Mouse (Mus musculus): ENCODE data around the gene Anapc4. TPM values are rescaled to one million over a fixed set of nuclear protein-coding genes. Genes with fewer than 3 reads are reported as not detected.

The Anapc4 gene
- 63.4 and 72.4 TPM in 2 replicates for polyA plus RNA-seq (2014; fragmentation: Nextera tagmentation; extraction: Ambion mirVana)

GRCm38 (mm10) chr5:52833761-52834274 lies at the start of gene Anapc4:
TSS of gene Anapc4 (plus strand) at chr5:52834012.
- Histone ChIP-seq H3K4me1 (replicated peaks; ENCODE audit: control insufficient read depth, insufficient read depth, low read length) (peaks cover 9% of the 10 kb centered on the region; the same call in 1 of the 2 replicates), H3K36me3 (ENCODE audit: control insufficient read depth, insufficient read depth, low read length) (peaks cover 5% of the 10 kb centered on the region; the same call in 1 of the 2 replicates), H3K27me3 (replicated peaks; ENCODE audit: control insufficient read depth, insufficient read depth, low read length) (no peaks in the 10 kb centered on the region), H3K4me2 (peak within 1 kb of the TSS; percentile 91), H3K4me3 (ENCODE audit: low read depth, low read length) (peak within 1 kb of the TSS; percentile 73), H3K9me3 (ENCODE audit: control insufficient read depth, low read length) (no peaks in the 10 kb centered on the region), H3K27ac (ENCODE audit: low read depth, low read length) (peak within 1 kb of the TSS; percentile 77), H3K9ac (ENCODE audit: low read depth, low read length) (peak within 1 kb of the TSS; percentile 90)
- WGBS = under 1% methylated on average over 50 of the region's 50 CpGs
- DNase-seq (ENCODE audit: low spot score) (peak; percentile 100), ATAC-seq (replicated peaks; ENCODE audit: low FRiP score) (peak; percentile 97)

DNA sequence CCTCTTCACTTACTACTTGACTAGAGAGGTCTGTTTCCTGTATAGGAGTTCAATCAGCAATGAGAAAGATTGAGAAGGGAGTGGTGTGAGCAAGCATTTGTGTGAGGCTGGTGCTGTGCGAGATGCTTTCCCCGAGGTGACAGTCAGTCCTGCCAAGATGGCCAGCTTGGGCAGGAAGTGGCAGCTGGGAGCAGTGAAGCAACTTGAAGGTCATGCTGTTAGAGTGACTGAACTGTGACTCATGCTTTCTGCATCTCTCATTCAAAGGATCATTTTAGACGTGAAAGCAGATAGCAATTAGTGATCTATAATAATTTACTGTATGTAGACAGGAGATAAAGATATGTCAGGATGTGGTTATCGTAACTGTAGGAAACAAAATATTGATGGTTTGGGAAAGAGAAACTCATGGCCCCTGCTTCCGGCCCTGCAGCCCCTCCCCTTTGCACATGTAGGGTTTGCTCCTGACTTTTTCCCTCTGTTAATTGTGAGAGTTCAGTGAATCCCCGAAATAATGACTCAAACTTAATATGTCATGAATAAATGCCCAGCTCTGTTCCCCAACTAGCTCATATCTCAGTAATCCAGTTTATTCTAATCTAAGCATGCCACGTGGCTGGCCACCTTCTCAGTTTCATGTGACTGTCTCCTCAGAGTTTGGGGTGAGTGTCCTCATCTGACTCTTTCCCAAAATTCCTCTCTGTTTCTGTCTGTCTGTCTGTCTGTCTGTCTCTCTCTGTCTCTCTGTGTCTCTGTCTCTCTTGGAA lies 47.1 kb upstream of the Anapc4 start:
- Histone ChIP-seq H3K27ac (ENCODE audit: low read depth, low read length) (no peak overlapping the region), H3K9me3 (ENCODE audit: control insufficient read depth, low read length) (no peaks in the 10 kb centered on the region), H3K36me3 (ENCODE audit: control insufficient read depth, insufficient read depth, low read length) (no peaks in the 10 kb centered on the region), H3K27me3 (replicated peaks; ENCODE audit: control insufficient read depth, insufficient read depth, low read length) (no peaks in the 10 kb centered on the region), H3K9ac (ENCODE audit: low read depth, low read length) (no peak overlapping the region), H3K4me3 (ENCODE audit: low read depth, low read length) (no peak overlapping the region), H3K4me2 (no peak overlapping the region), H3K4me1 (replicated peaks; ENCODE audit: control insufficient read depth, insufficient read depth, low read length) (no peaks in the 10 kb centered on the region)
- WGBS = 78% methylated on average over 7 of the region's 7 CpGs
- ATAC-seq (replicated peaks; ENCODE audit: low FRiP score) = no peak
- no peak for DNase-seq (ENCODE audit: low spot score)

- H3K36me3 ChIP-seq (ENCODE audit: control insufficient read depth, insufficient read depth, low read length) = peaks cover 2% of the 10 kb centered on the region; the same call in 1 of the 2 replicates
- 83% methylated on average over 9 of the region's 9 CpGs for WGBS
- ATAC-seq (replicated peaks; ENCODE audit: low FRiP score) = no peak
These were observed 40.6 kb upstream of the Anapc4 start for GRCm38 (mm10) chr5:52793230-52793629.

GRCm38 (mm10) chr5:52794109-52794508 lies 39.7 kb upstream of the Anapc4 start:
- DNase-seq (ENCODE audit: low spot score) (no peak), ATAC-seq (replicated peaks; ENCODE audit: low FRiP score) (no peak)
- H3K27me3 ChIP-seq (replicated peaks; ENCODE audit: control insufficient read depth, insufficient read depth, low read length) = no peaks in the 10 kb centered on the region
- no peaks in the 10 kb centered on the region for H3K9me3 ChIP-seq (ENCODE audit: control insufficient read depth, low read length)
- 90% methylated on average over 9 of the region's 9 CpGs for WGBS
- H3K4me2 ChIP-seq = no peak overlapping the region
- H3K4me3 ChIP-seq (ENCODE audit: low read depth, low read length) = no peak overlapping the region
- no peaks in the 10 kb centered on the region for H3K4me1 ChIP-seq (replicated peaks; ENCODE audit: control insufficient read depth, insufficient read depth, low read length)
- H3K27ac ChIP-seq (ENCODE audit: low read depth, low read length) = no peak overlapping the region
- H3K36me3 ChIP-seq (ENCODE audit: control insufficient read depth, insufficient read depth, low read length) = peaks cover 2% of the 10 kb centered on the region; the same call in 1 of the 2 replicates
- H3K9ac ChIP-seq (ENCODE audit: low read depth, low read length) = no peak overlapping the region

More at GRCm38 (mm10) chr5:52793230-52793629, 40.6 kb upstream of the Anapc4 start:
- Histone ChIP-seq H3K27ac (ENCODE audit: low read depth, low read length) (no peak overlapping the region), H3K4me3 (ENCODE audit: low read depth, low read length) (no peak overlapping the region), H3K4me2 (no peak overlapping the region), H3K27me3 (replicated peaks; ENCODE audit: control insufficient read depth, insufficient read depth, low read length) (no peaks in the 10 kb centered on the region), H3K9me3 (ENCODE audit: control insufficient read depth, low read length) (no peaks in the 10 kb centered on the region), H3K4me1 (replicated peaks; ENCODE audit: control insufficient read depth, insufficient read depth, low read length) (no peaks in the 10 kb centered on the region), H3K9ac (ENCODE audit: low read depth, low read length) (no peak overlapping the region)
- DNase-seq (ENCODE audit: low spot score) = no peak

DNA sequence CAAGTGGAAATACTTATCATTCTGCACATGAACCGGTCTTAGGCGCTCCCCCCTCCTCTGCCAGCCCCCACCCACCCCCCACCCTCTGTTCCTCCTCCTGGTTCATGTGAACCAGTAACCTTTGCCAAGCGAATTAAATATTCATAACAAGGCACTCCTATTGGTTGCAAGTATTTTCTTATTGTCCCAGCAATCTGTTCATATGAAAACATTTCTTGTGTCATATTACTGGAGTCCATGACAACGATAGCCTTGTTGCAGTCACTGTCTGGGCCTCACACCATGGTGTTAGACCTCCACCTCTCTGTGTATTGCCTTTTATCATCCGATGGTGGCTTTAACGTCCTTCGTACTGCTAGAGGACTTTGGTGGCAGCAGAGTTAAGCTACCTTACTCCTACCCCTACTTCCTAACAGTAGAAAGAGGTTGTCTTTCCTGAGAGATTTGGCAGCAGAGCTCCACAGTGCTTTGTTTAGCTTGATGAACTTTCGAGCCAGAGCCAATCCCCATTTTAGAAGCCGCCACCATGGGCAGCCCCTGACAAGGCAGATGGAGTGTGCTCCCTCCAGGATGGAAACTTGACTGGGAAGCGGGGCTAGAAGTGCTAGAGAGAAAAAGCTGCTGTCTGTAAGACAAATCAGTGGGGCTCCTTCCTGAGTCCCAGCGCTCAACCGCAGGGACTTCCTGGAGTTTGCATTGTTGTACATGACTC lies 34.4 kb upstream of the Anapc4 start:
- no peak for ATAC-seq (replicated peaks; ENCODE audit: low FRiP score)
- peaks cover 5% of the 10 kb centered on the region; the same call in 1 of the 2 replicates for H3K36me3 ChIP-seq (ENCODE audit: control insufficient read depth, insufficient read depth, low read length)
- H3K27ac ChIP-seq (ENCODE audit: low read depth, low read length) = no peak overlapping the region
- DNase-seq (ENCODE audit: low spot score) = no peak
- no peak overlapping the region for H3K4me2 ChIP-seq
- H3K9me3 ChIP-seq (ENCODE audit: control insufficient read depth, low read length) = no peaks in the 10 kb centered on the region
- no peak overlapping the region for H3K9ac ChIP-seq (ENCODE audit: low read depth, low read length)
- H3K4me3 ChIP-seq (ENCODE audit: low read depth, low read length) = no peak overlapping the region
- WGBS = 87% methylated on average over 12 of the region's 12 CpGs
- no peaks in the 10 kb centered on the region for H3K27me3 ChIP-seq (replicated peaks; ENCODE audit: control insufficient read depth, insufficient read depth, low read length)
- no peaks in the 10 kb centered on the region for H3K4me1 ChIP-seq (replicated peaks; ENCODE audit: control insufficient read depth, insufficient read depth, low read length)

DNA sequence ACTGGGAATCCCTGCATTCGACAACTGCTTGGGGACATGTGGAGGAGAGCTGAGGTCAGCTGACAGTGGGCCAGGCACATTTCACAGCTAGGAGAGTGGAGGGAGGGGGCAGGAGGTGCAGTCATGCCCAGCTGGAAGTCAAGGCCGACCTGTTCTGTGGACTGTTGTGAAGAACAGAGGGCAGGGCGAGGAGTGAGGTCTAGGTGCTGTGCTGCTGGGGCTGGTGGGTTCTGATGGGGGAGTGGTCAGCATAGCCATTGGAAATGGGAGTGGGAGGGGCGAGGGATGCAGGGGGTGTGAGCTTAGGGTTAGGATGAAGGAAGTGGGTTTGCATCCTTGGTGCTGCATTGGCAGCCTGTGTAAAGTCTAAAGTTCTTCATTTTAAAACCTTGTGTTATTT lies 28.0 kb upstream of the Anapc4 start:
- H3K4me3 ChIP-seq (ENCODE audit: low read depth, low read length) = no peak overlapping the region

DNA sequence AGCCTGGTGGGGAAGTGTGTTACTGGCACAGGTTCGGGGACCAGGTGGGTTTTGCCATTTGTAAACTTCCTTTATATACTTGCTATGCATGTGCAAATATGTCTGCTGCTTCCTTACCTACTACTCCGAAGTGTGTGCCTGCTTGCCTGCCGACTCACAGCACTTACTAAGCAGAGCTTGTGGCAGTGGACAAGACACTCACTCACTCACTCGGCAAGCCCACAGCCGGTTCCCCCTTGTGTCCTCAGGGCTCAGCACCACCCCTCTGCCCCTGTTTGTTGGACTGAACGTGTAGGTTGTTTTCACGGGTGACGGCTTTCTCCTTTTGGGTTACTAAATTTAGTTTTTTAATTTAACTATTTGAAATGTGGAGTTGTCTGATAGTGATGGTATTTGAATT lies 27.5 kb upstream of the Anapc4 start:
- WGBS = 77% methylated on average over 8 of the region's 8 CpGs
- Histone ChIP-seq H3K4me2 (no peak overlapping the region), H3K4me3 (ENCODE audit: low read depth, low read length) (no peak overlapping the region), H3K4me1 (replicated peaks; ENCODE audit: control insufficient read depth, insufficient read depth, low read length) (no peaks in the 10 kb centered on the region), H3K36me3 (ENCODE audit: control insufficient read depth, insufficient read depth, low read length) (peaks cover 2% of the 10 kb centered on the region; the same call in 1 of the 2 replicates), H3K27me3 (replicated peaks; ENCODE audit: control insufficient read depth, insufficient read depth, low read length) (no peaks in the 10 kb centered on the region), H3K27ac (ENCODE audit: low read depth, low read length) (no peak overlapping the region), H3K9ac (ENCODE audit: low read depth, low read length) (no peak overlapping the region), H3K9me3 (ENCODE audit: control insufficient read depth, low read length) (no peaks in the 10 kb centered on the region)
- DNase-seq (ENCODE audit: low spot score) (no peak), ATAC-seq (replicated peaks; ENCODE audit: low FRiP score) (no peak)

More for the DNA sequence above, 28.0 kb upstream of the Anapc4 start:
- H3K9ac ChIP-seq (ENCODE audit: low read depth, low read length) = no peak overlapping the region
- ATAC-seq (replicated peaks; ENCODE audit: low FRiP score) = no peak
- H3K4me2 ChIP-seq = no peak overlapping the region
- H3K36me3 ChIP-seq (ENCODE audit: control insufficient read depth, insufficient read depth, low read length) = peaks cover 2% of the 10 kb centered on the region; the same call in 1 of the 2 replicates
- WGBS = 68% methylated on average over 4 of the region's 4 CpGs
- no peaks in the 10 kb centered on the region for H3K4me1 ChIP-seq (replicated peaks; ENCODE audit: control insufficient read depth, insufficient read depth, low read length)
- DNase-seq (ENCODE audit: low spot score) = no peak
- H3K9me3 ChIP-seq (ENCODE audit: control insufficient read depth, low read length) = no peaks in the 10 kb centered on the region
- H3K27ac ChIP-seq (ENCODE audit: low read depth, low read length) = no peak overlapping the region
- H3K27me3 ChIP-seq (replicated peaks; ENCODE audit: control insufficient read depth, insufficient read depth, low read length) = no peaks in the 10 kb centered on the region

DNA sequence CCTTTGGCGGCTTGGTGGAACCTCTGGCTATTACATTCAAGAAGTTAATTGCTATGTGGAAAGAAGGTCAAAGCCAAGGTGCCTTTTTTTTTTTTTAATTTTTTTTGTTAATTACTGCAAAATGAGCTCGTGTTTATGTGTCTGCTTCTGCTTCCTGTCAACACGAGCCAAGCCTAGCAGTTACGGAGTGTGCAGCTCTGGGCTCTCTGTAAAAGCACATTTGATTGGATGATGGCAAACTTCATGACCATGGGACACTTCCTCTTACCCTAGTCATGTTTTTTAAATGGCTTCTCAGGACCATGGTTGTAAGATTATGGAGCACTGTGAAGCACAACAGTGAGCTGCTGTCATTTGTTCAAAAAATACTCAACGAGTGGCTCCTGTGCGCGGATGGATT lies 26.8 kb upstream of the Anapc4 start:
- Histone ChIP-seq H3K4me2 (no peak overlapping the region), H3K4me1 (replicated peaks; ENCODE audit: control insufficient read depth, insufficient read depth, low read length) (no peaks in the 10 kb centered on the region), H3K9ac (ENCODE audit: low read depth, low read length) (no peak overlapping the region), H3K36me3 (ENCODE audit: control insufficient read depth, insufficient read depth, low read length) (peaks cover 2% of the 10 kb centered on the region; the same call in 1 of the 2 replicates), H3K4me3 (ENCODE audit: low read depth, low read length) (no peak overlapping the region), H3K9me3 (ENCODE audit: control insufficient read depth, low read length) (no peaks in the 10 kb centered on the region), H3K27ac (ENCODE audit: low read depth, low read length) (no peak overlapping the region), H3K27me3 (replicated peaks; ENCODE audit: control insufficient read depth, insufficient read depth, low read length) (no peaks in the 10 kb centered on the region)
- ATAC-seq (replicated peaks; ENCODE audit: low FRiP score) (no peak), DNase-seq (ENCODE audit: low spot score) (no peak)
- 77% methylated on average over 7 of the region's 7 CpGs for WGBS
